Mouse (Mus musculus) liver, embryonic 12.5 days (tissue): ENCODE data around the gene 9430015G10Rik. TPM values are rescaled to one million over a fixed set of nuclear protein-coding genes. Genes with fewer than 3 reads are reported as not detected.

Experiments
- polyA plus RNA-seq: library from polyadenylated mRNA; unstranded; fragments of >200 nt; fragmentation: Nextera tagmentation; extraction: Ambion mirVana; gene quantifications from 2 replicates; pipeline ENCODE4 v1.2.1, GENCODE M21; 2016

9430015G10Rik gene
- polyA plus RNA-seq, 1 experiment from 2014 or later = 19.6 TPM

Other genes with a start within 250 kb of the 9430015G10Rik start
- gene Tas1r3, start 246.6 kb upstream of the 9430015G10Rik start, polyA plus RNA-seq = 0.07 and 0.11 TPM in 2 replicates
- 10.3 and 10.8 TPM in 2 replicates for gene Cptp, start 240.5 kb upstream of the 9430015G10Rik start, polyA plus RNA-seq
- gene Ints11, start 240.4 kb upstream of the 9430015G10Rik start, polyA plus RNA-seq = 50.0 and 51.4 TPM in 2 replicates
- 32.7 and 33.6 TPM in 2 replicates for gene Pusl1, start 218.2 kb upstream of the 9430015G10Rik start, polyA plus RNA-seq
- gene Acap3, start 218.2 kb upstream of the 9430015G10Rik start, polyA plus RNA-seq = 13.4 and 13.6 TPM in 2 replicates
- 106 and 111 TPM in 2 replicates for gene Ube2j2, start 166.2 kb upstream of the 9430015G10Rik start, polyA plus RNA-seq
- gene C1qtnf12, start 147.7 kb upstream of the 9430015G10Rik start, polyA plus RNA-seq = 45.0 and 48.8 TPM in 2 replicates
- 8.2 and 8.7 TPM in 2 replicates for gene B3galt6, start 117.3 kb upstream of the 9430015G10Rik start, polyA plus RNA-seq
- 93.4 and 93.9 TPM in 2 replicates for gene Sdf4, start 117.1 kb upstream of the 9430015G10Rik start, polyA plus RNA-seq
- gene Tnfrsf4, start 96.1 kb upstream of the 9430015G10Rik start, polyA plus RNA-seq = 0.39 and 0.60 TPM in 2 replicates
- 0.77 and 0.99 TPM in 2 replicates for gene Tnfrsf18, start 83.8 kb upstream of the 9430015G10Rik start, polyA plus RNA-seq
- 0.07 and 0.15 TPM in 2 replicates for gene Ttll10, start 50.6 kb upstream of the 9430015G10Rik start, polyA plus RNA-seq
- gene Rnf223, start 20.5 kb downstream of the 9430015G10Rik start, polyA plus RNA-seq = 0.06 and 0.19 TPM in 2 replicates
- gene Agrn, start 87.5 kb downstream of the 9430015G10Rik start, polyA plus RNA-seq = 16.1 and 17.8 TPM in 2 replicates
- 2.6 and 3.2 TPM in 2 replicates for gene Isg15, start 90.8 kb downstream of the 9430015G10Rik start, polyA plus RNA-seq
- 1.3 and 1.4 TPM in 2 replicates for gene AW011738, start 93.3 kb downstream of the 9430015G10Rik start, polyA plus RNA-seq
- gene Perm1, start 105.9 kb downstream of the 9430015G10Rik start, polyA plus RNA-seq = 0.12 TPM in 2 replicates
- 7.2 TPM in 2 replicates for gene Plekhn1, start 124.9 kb downstream of the 9430015G10Rik start, polyA plus RNA-seq
- gene Noc2l, start 126.0 kb downstream of the 9430015G10Rik start, polyA plus RNA-seq = 125 and 130 TPM in 2 replicates
- 26.8 and 28.4 TPM in 2 replicates for gene Samd11, start 145.7 kb downstream of the 9430015G10Rik start, polyA plus RNA-seq
- gene Vmn2r-ps159, start 221.1 kb downstream of the 9430015G10Rik start, polyA plus RNA-seq = not detected in 2 replicates